Mouse (Mus musculus): Measurements from ENCODE around the gene Cx3cr1. TPM values are rescaled to one million over a fixed set of nuclear protein-coding genes. Genes with fewer than 3 reads are reported as not detected.

Cx3cr1 gene
- polyA plus RNA-seq, 1 experiment: 0.04 TPM

DNA sequence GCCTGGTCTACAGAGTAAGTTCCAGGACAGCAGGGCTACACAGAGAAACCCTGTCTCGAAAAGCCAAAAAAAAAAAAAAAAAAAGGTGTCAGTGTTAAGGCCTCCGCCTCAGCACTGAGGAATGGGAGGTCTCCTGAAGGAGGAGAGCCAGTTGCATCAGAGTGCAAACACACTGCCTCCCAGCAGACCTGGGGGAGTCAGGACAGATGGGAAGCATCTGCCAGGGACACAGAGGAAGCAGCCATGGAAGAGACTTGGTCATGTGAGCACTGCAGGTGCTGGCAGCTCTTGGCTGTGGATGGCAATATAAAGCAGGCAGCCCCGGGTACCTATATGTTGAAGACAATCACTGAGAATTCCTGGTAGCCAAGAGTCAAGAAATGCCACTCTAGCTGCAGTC, 159.7 kb downstream of the Cx3cr1 start:
- H3K27me3 ChIP-seq (ENCODE audit: control insufficient read depth, insufficient read depth, insufficient read length): no peaks in the 10 kb centered on the region
- no peak for TF ChIP-seq CEBPB (IDR thresholded peaks at IDR 0.05; ENCODE audit: low read depth)
- no peak for TF ChIP-seq CTCF (IDR thresholded peaks at IDR 0.05; ENCODE audit: control insufficient read depth, insufficient read depth, insufficient read length)
- no peak for TF ChIP-seq MYOD1 (IDR thresholded peaks at IDR 0.05; ENCODE audit: control insufficient read depth, insufficient read length, low read depth)
- no peak for TF ChIP-seq MAX (IDR thresholded peaks at IDR 0.05)
- no peak for TF ChIP-seq USF1 (IDR thresholded peaks at IDR 0.05; ENCODE audit: low read depth)
- TF ChIP-seq MYOG (IDR thresholded peaks at IDR 0.05; ENCODE audit: control insufficient read depth, extremely low read depth, insufficient read length): no peak
- TF ChIP-seq FOSL1 (IDR thresholded peaks at IDR 0.05; ENCODE audit: insufficient read depth, low read length, poor library complexity, severe bottlenecking): no peak
- no peak overlapping the region for H3K4me3 ChIP-seq (ENCODE audit: insufficient read depth, poor library complexity, severe bottlenecking)
- no peaks in the 10 kb centered on the region for H3K79me3 ChIP-seq (ENCODE audit: low read depth)
- H3K36me3 ChIP-seq (ENCODE audit: control insufficient read depth, insufficient read depth): peaks cover 86% of the 10 kb centered on the region
- no peaks in the 10 kb centered on the region for H3K79me2 ChIP-seq (ENCODE audit: control insufficient read depth, insufficient read depth)
- H3ac ChIP-seq (ENCODE audit: control insufficient read depth, insufficient read length, low read depth): no peak overlapping the region

DNA sequence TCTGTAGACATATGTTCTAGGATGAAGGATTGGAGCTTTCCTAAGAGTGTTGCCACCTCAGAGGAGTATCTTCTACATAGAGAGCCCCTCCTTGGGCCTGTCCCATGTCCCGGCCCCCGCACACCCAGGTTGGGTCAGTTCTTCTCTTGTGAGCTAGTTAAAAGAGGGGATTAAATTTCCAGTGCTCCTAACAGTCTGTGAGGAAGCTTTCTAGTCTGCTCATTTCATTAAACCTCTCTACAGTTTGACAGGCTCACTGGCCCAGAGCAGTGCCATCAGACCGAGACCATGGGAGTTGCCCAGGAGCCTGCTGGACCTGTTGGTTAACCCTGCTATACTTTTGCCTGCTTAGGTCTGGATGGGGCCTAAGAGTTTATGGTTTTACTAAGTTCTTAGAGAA, 161.0 kb downstream of the Cx3cr1 start:
- H3K36me3 ChIP-seq (ENCODE audit: control insufficient read depth, insufficient read depth): peaks cover 85% of the 10 kb centered on the region
- H3K4me3 ChIP-seq (ENCODE audit: insufficient read depth, poor library complexity, severe bottlenecking): no peak overlapping the region
- no peaks in the 10 kb centered on the region for H3K79me2 ChIP-seq (ENCODE audit: control insufficient read depth, insufficient read depth)
- H3K79me3 ChIP-seq (ENCODE audit: low read depth): no peaks in the 10 kb centered on the region
- H3K27me3 ChIP-seq (ENCODE audit: control insufficient read depth, insufficient read depth, insufficient read length): no peaks in the 10 kb centered on the region
- TF ChIP-seq MAX (IDR thresholded peaks at IDR 0.05): no peak
- no peak for TF ChIP-seq CEBPB (IDR thresholded peaks at IDR 0.05; ENCODE audit: low read depth)
- no peak for TF ChIP-seq FOSL1 (IDR thresholded peaks at IDR 0.05; ENCODE audit: insufficient read depth, low read length, poor library complexity, severe bottlenecking)
- H3ac ChIP-seq (ENCODE audit: control insufficient read depth, insufficient read length, low read depth): no peak overlapping the region

DNA sequence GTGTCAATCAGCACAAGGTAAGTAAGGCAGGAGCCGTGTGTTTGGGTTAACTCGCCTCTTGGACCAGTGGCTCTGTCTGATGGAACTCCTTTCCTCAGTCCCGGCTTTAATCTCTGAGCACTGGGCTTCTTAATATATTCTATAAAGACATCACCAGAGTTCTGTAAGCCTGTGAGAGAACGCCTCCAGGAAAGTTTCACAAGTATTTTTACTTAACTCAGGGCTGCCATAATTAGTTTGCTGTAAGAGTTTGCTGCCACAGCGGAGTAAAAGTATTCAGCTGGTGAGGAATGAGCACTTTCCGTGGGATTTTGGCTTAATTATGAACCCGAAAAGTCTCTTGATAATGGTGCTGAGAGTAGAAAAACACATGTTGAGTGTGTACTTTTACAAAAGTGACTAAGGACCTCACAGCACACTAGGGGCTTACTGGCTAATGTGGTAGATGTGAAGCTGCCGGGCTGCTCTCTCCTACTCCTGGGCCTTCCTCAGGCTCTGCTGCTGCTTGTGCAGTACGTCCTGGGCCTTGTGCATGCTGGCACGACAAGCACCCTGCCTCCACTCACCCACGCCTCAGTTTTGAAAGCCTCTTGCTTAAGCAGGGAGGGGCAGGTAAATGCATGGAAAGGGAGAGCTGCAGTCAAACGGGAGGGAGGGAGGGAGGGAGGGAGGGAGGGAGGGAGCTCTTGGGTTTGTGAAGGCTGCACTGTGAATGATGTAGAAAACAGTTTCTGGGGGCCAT, 167.1 kb downstream of the Cx3cr1 start:
- H3ac ChIP-seq (ENCODE audit: control insufficient read depth, insufficient read length, low read depth): no peak overlapping the region
- H3K27me3 ChIP-seq (ENCODE audit: control insufficient read depth, insufficient read depth, insufficient read length): no peaks in the 10 kb centered on the region
- H3K79me3 ChIP-seq (ENCODE audit: low read depth): peaks cover 8% of the 10 kb centered on the region
- no peak for TF ChIP-seq MAX (IDR thresholded peaks at IDR 0.05)
- no peak for TF ChIP-seq USF1 (IDR thresholded peaks at IDR 0.05; ENCODE audit: low read depth)
- no peak for TF ChIP-seq MYOD1 (IDR thresholded peaks at IDR 0.05; ENCODE audit: control insufficient read depth, insufficient read length, low read depth)
- TF ChIP-seq CTCF (IDR thresholded peaks at IDR 0.05; ENCODE audit: control insufficient read depth, insufficient read depth, insufficient read length): no peak
- TF ChIP-seq MYOG (IDR thresholded peaks at IDR 0.05; ENCODE audit: control insufficient read depth, extremely low read depth, insufficient read length): no peak
- no peak for TF ChIP-seq CEBPB (IDR thresholded peaks at IDR 0.05; ENCODE audit: low read depth)
- no peak for TF ChIP-seq FOSL1 (IDR thresholded peaks at IDR 0.05; ENCODE audit: insufficient read depth, low read length, poor library complexity, severe bottlenecking)
- no peak overlapping the region for H3K4me3 ChIP-seq (ENCODE audit: insufficient read depth, poor library complexity, severe bottlenecking)
- peaks cover 24% of the 10 kb centered on the region for H3K79me2 ChIP-seq (ENCODE audit: control insufficient read depth, insufficient read depth)
- H3K36me3 ChIP-seq (ENCODE audit: control insufficient read depth, insufficient read depth): peaks cover 33% of the 10 kb centered on the region

DNA sequence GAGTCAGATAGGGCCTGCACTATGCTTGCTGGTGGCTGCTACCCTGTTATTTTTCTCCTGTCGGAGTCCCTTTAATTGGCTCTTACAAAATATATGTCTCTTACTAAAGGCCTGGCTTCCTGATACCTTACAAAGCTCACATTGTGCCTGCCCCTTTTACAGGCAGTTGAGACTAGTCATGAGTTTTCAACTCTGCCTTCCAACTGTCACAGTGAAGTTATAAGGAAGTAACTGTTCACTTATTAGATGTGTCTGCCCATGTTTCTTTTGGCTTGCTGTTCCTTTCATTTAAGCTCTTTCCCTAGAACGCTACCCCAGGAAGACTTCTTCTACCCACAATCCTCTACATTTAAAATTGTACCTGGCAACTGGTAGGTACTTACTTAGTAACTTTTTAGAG, 170.2 kb downstream of the Cx3cr1 start:
- Histone ChIP-seq H3K79me2 (ENCODE audit: control insufficient read depth, insufficient read depth) (peaks cover 51% of the 10 kb centered on the region), H3ac (ENCODE audit: control insufficient read depth, insufficient read length, low read depth) (no peak overlapping the region), H3K4me3 (ENCODE audit: insufficient read depth, poor library complexity, severe bottlenecking) (no peak overlapping the region), H3K79me3 (ENCODE audit: low read depth) (peaks cover 32% of the 10 kb centered on the region), H3K36me3 (ENCODE audit: control insufficient read depth, insufficient read depth) (peaks cover 7% of the 10 kb centered on the region), H3K27me3 (ENCODE audit: control insufficient read depth, insufficient read depth, insufficient read length) (no peaks in the 10 kb centered on the region)
- TF ChIP-seq MAX (IDR thresholded peaks at IDR 0.05) (no peak), CTCF (IDR thresholded peaks at IDR 0.05; ENCODE audit: control insufficient read depth, insufficient read depth, insufficient read length) (no peak), MYOG (IDR thresholded peaks at IDR 0.05; ENCODE audit: control insufficient read depth, extremely low read depth, insufficient read length) (no peak), USF1 (IDR thresholded peaks at IDR 0.05; ENCODE audit: low read depth) (no peak), FOSL1 (IDR thresholded peaks at IDR 0.05; ENCODE audit: insufficient read depth, low read length, poor library complexity, severe bottlenecking) (no peak), MYOD1 (IDR thresholded peaks at IDR 0.05; ENCODE audit: control insufficient read depth, insufficient read length, low read depth) (no peak), CEBPB (IDR thresholded peaks at IDR 0.05; ENCODE audit: low read depth) (no peak)

DNA sequence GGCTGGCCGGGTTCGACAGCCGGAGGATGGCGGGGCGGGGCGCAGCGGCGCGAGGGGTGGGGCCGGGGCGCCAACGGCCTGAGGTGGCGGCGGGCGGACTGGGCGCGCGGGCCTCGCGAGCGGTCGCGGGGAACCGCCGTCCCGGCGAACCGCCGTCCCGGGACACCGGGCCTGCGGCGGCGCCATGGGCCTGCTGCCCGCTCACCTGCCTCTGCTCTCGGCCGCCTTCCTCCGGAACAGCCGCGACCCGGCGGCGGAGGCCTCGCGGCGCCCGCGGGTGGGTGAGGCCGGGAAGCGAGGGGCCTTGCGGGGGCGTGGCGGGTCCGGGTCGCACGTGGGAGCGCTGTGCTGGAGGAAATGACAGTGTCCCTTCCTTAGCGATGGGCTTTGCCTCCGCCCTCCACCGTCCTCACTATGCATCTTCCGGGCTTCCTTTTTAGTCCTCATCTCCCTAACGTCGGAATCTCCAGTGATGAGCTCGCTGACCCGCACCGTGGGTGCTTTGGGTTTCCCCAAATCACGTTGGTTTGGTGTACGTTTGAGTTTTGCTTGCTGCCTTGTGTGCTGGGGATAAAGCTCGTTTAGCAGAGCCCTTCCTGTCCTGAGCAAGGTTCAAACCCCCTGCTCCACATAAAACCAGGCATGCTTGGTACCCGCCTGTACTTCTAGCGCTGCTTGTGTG, 174.5 kb downstream of the Cx3cr1 start:
- H3K4me3 ChIP-seq (ENCODE audit: insufficient read depth, poor library complexity, severe bottlenecking): peak overlapping the region; percentile 64
- peak overlapping the region; percentile 83 for H3ac ChIP-seq (ENCODE audit: control insufficient read depth, insufficient read length, low read depth)
- no peaks in the 10 kb centered on the region for H3K27me3 ChIP-seq (ENCODE audit: control insufficient read depth, insufficient read depth, insufficient read length)
- no peaks in the 10 kb centered on the region for H3K36me3 ChIP-seq (ENCODE audit: control insufficient read depth, insufficient read depth)
- no peak for TF ChIP-seq CTCF (IDR thresholded peaks at IDR 0.05; ENCODE audit: control insufficient read depth, insufficient read depth, insufficient read length)
- no peak for TF ChIP-seq MYOG (IDR thresholded peaks at IDR 0.05; ENCODE audit: control insufficient read depth, extremely low read depth, insufficient read length)
- no peak for TF ChIP-seq FOSL1 (IDR thresholded peaks at IDR 0.05; ENCODE audit: insufficient read depth, low read length, poor library complexity, severe bottlenecking)
- no peak for TF ChIP-seq MYOD1 (IDR thresholded peaks at IDR 0.05; ENCODE audit: control insufficient read depth, insufficient read length, low read depth)
- TF ChIP-seq USF1 (IDR thresholded peaks at IDR 0.05; ENCODE audit: low read depth): no peak
- no peak for TF ChIP-seq MAX (IDR thresholded peaks at IDR 0.05)
- TF ChIP-seq CEBPB (IDR thresholded peaks at IDR 0.05; ENCODE audit: low read depth): no peak
- H3K79me2 ChIP-seq (ENCODE audit: control insufficient read depth, insufficient read depth): peaks cover 51% of the 10 kb centered on the region
- peaks cover 32% of the 10 kb centered on the region for H3K79me3 ChIP-seq (ENCODE audit: low read depth)
